Mouse (Mus musculus) limb, embryonic 12.5 days (tissue): Measurements from ENCODE around the gene Pyroxd2. TPM values are rescaled to one million over a fixed set of nuclear protein-coding genes. Genes with fewer than 3 reads are reported as not detected.
A peak's percentile ranks its signal among the peaks of the same experiment; 100 is the strongest.

ENCODE experiments used
- ATAC-seq: fragments of 200-750 bp; cut with Nextera tagmentation; 2 replicates; pipeline ENCODE4 v1.8.0; 2017; ENCODE audit warnings: low read depth, moderate TSS enrichment; ENCODE audit not compliant: insufficient number of reproducible peaks, insufficient read depth, low FRiP score, low TSS enrichment
- H3K27ac ChIP-seq: fragments of 300-500 bp; sonication (generic); 2 replicates; pipeline ENCODE4 v1.5.1; 2016; ENCODE audit warnings: mild to moderate bottlenecking, moderate library complexity
- H3K27me3 ChIP-seq: fragments of 300-500 bp; sonication (generic); 2 replicates; pipeline ENCODE4 v1.6.1; 2016; ENCODE audit warnings: mild to moderate bottlenecking, moderate library complexity
- H3K36me3 ChIP-seq: fragments of 300-500 bp; sonication (generic); 2 replicates; pipeline ENCODE4 v1.6.1; 2016; ENCODE audit warnings: mild to moderate bottlenecking, moderate library complexity
- H3K4me1 ChIP-seq: fragments of 300-500 bp; sonication (generic); replicated peaks from 2 replicates; pipeline ENCODE4 v1.6.1; 2016
- H3K4me2 ChIP-seq: fragments of 300-500 bp; sonication (generic); 2 replicates; pipeline ENCODE4 v1.6.1; 2016; ENCODE audit warnings: mild to moderate bottlenecking, moderate library complexity
- H3K4me3 ChIP-seq: fragments of 300-500 bp; sonication (generic); replicated peaks from 2 replicates; pipeline ENCODE4 v1.5.1; 2016; ENCODE audit warnings: mild to moderate bottlenecking
- H3K9ac ChIP-seq: fragments of 300-500 bp; sonication (generic); replicated peaks from 2 replicates; pipeline ENCODE4 v1.6.1; 2016; ENCODE audit warnings: mild to moderate bottlenecking, moderate library complexity
- H3K9me3 ChIP-seq: fragments of 300-500 bp; sonication (generic); 2 replicates; pipeline ENCODE4 v1.6.1; 2016; ENCODE audit warnings: mild to moderate bottlenecking, moderate library complexity
- WGBS: fragments of 180-500 bp; shearing (Covaris S2); methylation state at CpG from one replicate; pipeline ENCODE4 v1.1.7; 2016; 5-methylcytosine and 5-hydroxymethylcytosine counted together
- polyA plus RNA-seq: library from polyadenylated mRNA; unstranded; fragments of >200 nt; fragmentation: Nextera tagmentation; extraction: Ambion mirVana; gene quantifications from 2 replicates; pipeline ENCODE4 v1.2.1, GENCODE M21; 2016

Gene Pyroxd2
- polyA plus RNA-seq, 1 experiment from 2014 or later: 1.2 TPM

- Histone ChIP-seq H3K4me2 (no peak overlapping the region), H3K27ac (no peak overlapping the region), H3K4me3 (no peak overlapping the region), H3K9me3 (no peaks in the 10 kb centered on the region), H3K9ac (no peak overlapping the region), H3K27me3 (no peaks in the 10 kb centered on the region), H3K4me1 (peaks cover 19% of the 10 kb centered on the region; the same call in 1 of the 2 replicates), H3K36me3 (no peaks in the 10 kb centered on the region)
- 59% methylated on average over 9 of the region's 9 CpGs for WGBS
- ATAC-seq: no peak
Measured at GRCm38 (mm10) chr19:42745084-42745868, 7.3 kb downstream of the Pyroxd2 start.

DNA sequence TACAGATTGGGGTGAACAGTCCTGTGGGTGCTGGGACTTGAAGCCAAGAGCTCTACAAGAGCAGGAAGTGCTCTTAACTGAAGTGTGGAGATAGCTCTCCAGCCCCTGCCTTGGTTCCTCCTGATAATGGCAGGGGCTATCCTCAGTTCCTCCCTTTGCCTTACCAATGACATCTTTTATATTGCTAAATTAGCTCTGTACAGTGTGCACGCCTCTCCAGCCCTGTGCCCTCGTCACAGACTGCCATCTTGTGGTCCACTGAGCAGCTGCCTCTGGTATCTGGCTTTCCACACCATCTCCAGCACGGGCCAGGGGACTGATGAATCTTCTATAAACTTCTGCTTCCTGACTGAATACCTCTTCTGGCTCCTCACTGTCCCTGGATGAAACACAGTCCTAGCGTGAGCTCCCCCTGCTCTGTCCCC lies 8.4 kb downstream of the Pyroxd2 start:
- 0 out of 2 replicates have a peak, but pooled peaks cover 3% of the 10 kb centered on the region for H3K27me3 ChIP-seq
- no peak overlapping the region for H3K4me2 ChIP-seq
- peak; percentile 75; the same call in 1 of the 2 replicates for ATAC-seq
- H3K36me3 ChIP-seq: no peaks in the 10 kb centered on the region
- no peak overlapping the region for H3K9ac ChIP-seq
- H3K9me3 ChIP-seq: no peaks in the 10 kb centered on the region
- 23% methylated on average over 4 of the region's 4 CpGs for WGBS
- no peak overlapping the region for H3K27ac ChIP-seq
- peaks cover 19% of the 10 kb centered on the region; the same call in 1 of the 2 replicates for H3K4me1 ChIP-seq
- no peak overlapping the region for H3K4me3 ChIP-seq

DNA sequence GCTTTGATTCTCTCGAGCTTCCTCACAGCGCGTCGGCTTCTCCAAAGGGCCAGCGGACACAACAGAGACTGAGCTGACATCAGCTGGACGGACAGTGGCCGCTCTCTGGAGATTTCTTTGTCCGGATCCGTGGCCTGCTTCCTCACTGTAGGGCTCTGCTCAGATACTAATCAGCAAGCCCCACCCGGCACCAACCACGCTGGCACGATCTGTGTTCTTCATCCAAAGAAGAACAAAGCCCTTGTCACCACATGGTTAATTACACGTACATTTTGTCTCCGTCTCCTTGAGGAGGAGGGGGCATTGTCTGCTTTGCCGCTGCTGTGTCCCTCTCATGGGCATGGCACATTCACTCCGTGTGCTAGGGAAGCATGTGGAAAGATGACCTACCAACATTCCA lies 9.3 kb downstream of the Pyroxd2 start:
- peaks cover 19% of the 10 kb centered on the region; the same call in 1 of the 2 replicates for H3K4me1 ChIP-seq
- 0 out of 2 replicates have a peak, but pooled peaks cover 3% of the 10 kb centered on the region for H3K27me3 ChIP-seq
- no peaks in the 10 kb centered on the region for H3K36me3 ChIP-seq
- H3K4me2 ChIP-seq: no peak overlapping the region
- H3K4me3 ChIP-seq: no peak overlapping the region
- ATAC-seq: no peak
- 80% methylated on average over 16 of the region's 16 CpGs for WGBS
- no peak overlapping the region for H3K27ac ChIP-seq
- no peak overlapping the region for H3K9ac ChIP-seq
- no peaks in the 10 kb centered on the region for H3K9me3 ChIP-seq

DNA sequence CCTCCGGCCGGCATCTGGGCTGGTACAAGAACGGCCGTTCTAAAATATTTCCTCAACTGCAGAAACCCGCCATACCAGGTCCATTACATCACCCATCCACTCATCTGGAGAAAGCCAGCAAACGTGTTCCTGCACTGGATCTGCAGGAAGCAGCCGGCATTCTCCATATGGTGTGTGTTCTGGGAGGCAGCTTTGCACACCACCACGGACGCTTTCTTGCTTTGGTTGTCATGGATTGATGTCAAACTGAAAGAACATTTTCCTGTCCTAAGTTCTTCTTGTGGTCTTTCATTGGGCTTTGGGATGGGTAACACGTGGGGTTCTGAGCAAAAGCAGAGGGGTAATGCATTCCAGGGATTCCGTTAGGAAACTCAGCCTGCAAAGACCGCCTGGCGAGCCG lies 10.7 kb downstream of the Pyroxd2 start:
- no peak for ATAC-seq
- H3K27ac ChIP-seq: no peak overlapping the region
- WGBS: 63% methylated on average over 14 of the region's 14 CpGs

GRCm38 (mm10) chr19:42740163-42740899 lies 12.2 kb downstream of the Pyroxd2 start:
- Histone ChIP-seq H3K4me3 (no peak overlapping the region), H3K9me3 (no peaks in the 10 kb centered on the region), H3K4me2 (no peak overlapping the region), H3K4me1 (peaks cover 14% of the 10 kb centered on the region; the same call in 1 of the 2 replicates), H3K27me3 (0 out of 2 replicates have a peak, but pooled peaks cover 3% of the 10 kb centered on the region), H3K27ac (no peak overlapping the region), H3K36me3 (no peaks in the 10 kb centered on the region), H3K9ac (no peak overlapping the region)
- ATAC-seq: no peak
- WGBS: 61% methylated on average over 8 of the region's 8 CpGs

More for the DNA sequence above, 10.7 kb downstream of the Pyroxd2 start:
- Histone ChIP-seq H3K4me1 (peaks cover 19% of the 10 kb centered on the region; the same call in 1 of the 2 replicates), H3K4me3 (no peak overlapping the region), H3K9me3 (no peaks in the 10 kb centered on the region), H3K36me3 (no peaks in the 10 kb centered on the region), H3K4me2 (no peak overlapping the region), H3K27me3 (0 out of 2 replicates have a peak, but pooled peaks cover 3% of the 10 kb centered on the region), H3K9ac (no peak overlapping the region)

DNA sequence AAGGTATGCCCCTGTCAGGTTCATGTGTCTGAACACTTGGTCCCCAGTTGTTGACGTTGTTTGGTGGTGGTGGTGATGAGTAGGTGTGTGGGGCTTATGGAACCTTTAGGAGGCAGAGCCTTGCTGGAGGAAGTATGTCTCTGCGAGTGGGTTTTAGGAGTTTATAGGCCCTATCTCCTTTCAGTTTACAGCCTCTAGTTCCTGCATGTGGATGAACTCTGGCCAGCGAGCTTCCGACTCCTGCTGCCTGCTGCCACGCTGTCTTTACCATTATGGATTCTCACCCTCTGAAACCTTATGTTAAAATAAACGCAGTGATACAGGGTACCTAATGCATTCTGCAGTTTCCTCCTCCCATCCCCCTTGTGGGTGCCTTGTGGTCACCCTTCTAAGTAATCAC lies 12.8 kb downstream of the Pyroxd2 start:
- 0 out of 2 replicates have a peak, but pooled peaks cover 3% of the 10 kb centered on the region for H3K27me3 ChIP-seq
- no peak overlapping the region for H3K9ac ChIP-seq
- WGBS: 67% methylated on average over 6 of the region's 6 CpGs
- no peak overlapping the region for H3K27ac ChIP-seq
- peaks cover 11% of the 10 kb centered on the region; the same call in 1 of the 2 replicates for H3K4me1 ChIP-seq
- H3K4me3 ChIP-seq: no peak overlapping the region
- H3K36me3 ChIP-seq: no peaks in the 10 kb centered on the region
- H3K9me3 ChIP-seq: no peaks in the 10 kb centered on the region
- no peak overlapping the region for H3K4me2 ChIP-seq
- ATAC-seq: no peak

- Histone ChIP-seq H3K9ac (no peak overlapping the region), H3K4me2 (no peak overlapping the region), H3K4me1 (peaks cover 9% of the 10 kb centered on the region; the same call in 1 of the 2 replicates), H3K27ac (no peak overlapping the region), H3K36me3 (no peaks in the 10 kb centered on the region), H3K27me3 (0 out of 2 replicates have a peak, but pooled peaks cover 3% of the 10 kb centered on the region), H3K4me3 (no peak overlapping the region), H3K9me3 (no peaks in the 10 kb centered on the region)
- 63% methylated on average over 9 of the region's 9 CpGs for WGBS
- no peak for ATAC-seq
Measured at GRCm38 (mm10) chr19:42737753-42738152, 14.8 kb downstream of the Pyroxd2 start.

GRCm38 (mm10) chr19:42734982-42735381 lies 17.6 kb downstream of the Pyroxd2 start:
- H3K27me3 ChIP-seq: 0 out of 2 replicates have a peak, but pooled peaks cover under 1% of the 10 kb centered on the region
- 69% methylated on average over 5 of the region's 5 CpGs for WGBS
- ATAC-seq: no peak
- H3K4me1 ChIP-seq: no peaks in the 10 kb centered on the region; the same call in 1 of the 2 replicates
- H3K36me3 ChIP-seq: no peaks in the 10 kb centered on the region
- no peak overlapping the region for H3K4me2 ChIP-seq
- H3K9me3 ChIP-seq: no peaks in the 10 kb centered on the region
- no peak overlapping the region for H3K27ac ChIP-seq
- no peak overlapping the region for H3K4me3 ChIP-seq
- no peak overlapping the region for H3K9ac ChIP-seq

DNA sequence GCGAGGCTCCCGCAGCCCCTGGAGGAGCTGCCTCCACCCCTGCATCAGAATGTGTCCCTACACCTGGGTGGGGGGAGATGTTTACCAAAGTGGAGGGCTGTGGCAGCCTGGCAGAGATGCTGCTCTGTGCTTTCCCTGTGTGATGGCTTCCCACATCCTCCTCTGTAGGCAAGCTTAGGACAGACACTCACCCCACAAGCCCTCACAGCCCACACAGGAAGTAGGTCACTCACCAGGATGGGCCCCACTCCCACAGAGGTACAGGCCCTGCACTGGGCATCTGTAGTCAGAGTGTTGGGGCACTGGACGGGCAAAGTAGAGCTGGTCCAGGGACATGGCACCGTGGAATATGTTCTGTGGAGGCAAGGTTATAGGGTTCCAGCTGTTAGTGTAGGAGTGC lies 25.2 kb downstream of the Pyroxd2 start:
- H3K27me3 ChIP-seq: peaks cover 8% of the 10 kb centered on the region
- no peak overlapping the region for H3K4me3 ChIP-seq
- H3K4me2 ChIP-seq: no peak overlapping the region
- 93% methylated on average over 4 of the region's 4 CpGs for WGBS
- no peak for ATAC-seq
- H3K4me1 ChIP-seq: peaks cover 43% of the 10 kb centered on the region
- no peaks in the 10 kb centered on the region for H3K36me3 ChIP-seq
- no peaks in the 10 kb centered on the region for H3K9me3 ChIP-seq
- H3K9ac ChIP-seq: no peak overlapping the region
- no peak overlapping the region for H3K27ac ChIP-seq

DNA sequence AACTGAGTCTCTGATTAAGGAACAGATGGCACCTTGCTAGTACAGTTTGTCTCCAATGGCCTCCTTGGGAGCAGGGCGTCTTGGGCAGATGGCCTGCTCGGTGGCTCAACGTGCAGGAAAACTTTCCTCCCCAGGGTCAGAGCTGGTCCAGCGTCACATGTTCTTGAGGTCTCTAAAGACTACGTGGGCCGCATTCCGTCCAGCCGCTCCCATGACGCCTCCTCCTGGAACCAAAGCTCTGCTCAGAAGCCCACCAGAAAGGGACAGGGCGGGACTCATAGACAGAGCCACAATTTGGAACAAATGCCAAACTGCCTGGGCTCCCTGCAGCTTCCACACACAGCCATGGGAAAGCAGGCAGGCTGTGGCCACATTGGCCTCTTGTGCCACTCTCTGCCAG lies 25.8 kb downstream of the Pyroxd2 start:
- H3K4me1 ChIP-seq: peaks cover 49% of the 10 kb centered on the region
- H3K4me3 ChIP-seq: no peak overlapping the region
- no peak overlapping the region for H3K9ac ChIP-seq
- H3K27ac ChIP-seq: no peak overlapping the region
- 89% methylated on average over 10 of the region's 10 CpGs for WGBS
- H3K36me3 ChIP-seq: no peaks in the 10 kb centered on the region
- no peak overlapping the region for H3K4me2 ChIP-seq
- no peaks in the 10 kb centered on the region for H3K9me3 ChIP-seq
- peaks cover 8% of the 10 kb centered on the region for H3K27me3 ChIP-seq
- no peak for ATAC-seq

GRCm38 (mm10) chr19:42725973-42726350 lies 26.6 kb downstream of the Pyroxd2 start:
- H3K4me3 ChIP-seq: no peak overlapping the region
- H3K36me3 ChIP-seq: no peaks in the 10 kb centered on the region
- no peak for ATAC-seq
- 49% methylated on average over 3 of the region's 3 CpGs for WGBS
- H3K4me1 ChIP-seq: peaks cover 51% of the 10 kb centered on the region
- H3K27me3 ChIP-seq: peaks cover 9% of the 10 kb centered on the region
- no peak overlapping the region for H3K9ac ChIP-seq
- H3K9me3 ChIP-seq: no peaks in the 10 kb centered on the region
- H3K27ac ChIP-seq: 0 out of 2 replicates have a peak overlapping the region, but pooled peaks have one; percentile 12
- H3K4me2 ChIP-seq: no peak overlapping the region
